Mouse (Mus musculus): ENCODE data around the gene Itpk1. TPM values are rescaled to one million over a fixed set of nuclear protein-coding genes. Genes with fewer than 3 reads are reported as not detected.

Gene Itpk1
- polyA plus RNA-seq, 1 experiment = 324 TPM

DNA sequence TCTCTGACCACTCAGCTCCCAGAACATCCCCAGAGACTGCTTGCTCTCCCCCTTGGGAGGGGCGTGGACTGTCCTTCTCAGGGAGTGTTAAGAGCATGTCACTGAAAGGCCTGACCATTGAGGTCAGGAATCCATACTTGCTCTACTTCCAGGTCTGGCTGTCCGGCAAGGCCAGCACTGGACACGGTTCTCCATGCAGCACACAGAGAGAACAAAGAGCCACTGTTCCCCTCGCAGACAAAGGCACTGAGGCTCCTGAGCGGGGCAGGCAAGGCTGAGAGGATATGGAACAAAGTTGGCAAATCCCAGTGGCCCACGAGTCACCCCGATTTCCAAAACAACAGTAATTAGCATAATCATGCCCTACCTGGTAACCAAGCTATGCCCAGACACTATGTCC lies 77.9 kb downstream of the Itpk1 start:
- H3K36me3 ChIP-seq (ENCODE audit: control insufficient read depth, insufficient read depth, low read length) = peaks cover 10% of the 10 kb centered on the region
- H3K27me3 ChIP-seq (ENCODE audit: control insufficient read depth, insufficient read depth, low read length) = no peaks in the 10 kb centered on the region
- TF ChIP-seq POLR2A (IDR thresholded peaks at IDR 0.05; ENCODE audit: low read depth, low read length) (no peak), CTCF (IDR thresholded peaks at IDR 0.05; ENCODE audit: extremely low read depth, insufficient read length, insufficient replicate concordance, low read depth, low read length) (no peak)
- WGBS = 54% methylated on average over 7 of the region's 7 CpGs
- H3K4me3 ChIP-seq (ENCODE audit: low read depth, low read length) = no peak overlapping the region
- H3K4me1 ChIP-seq (ENCODE audit: control insufficient read depth, insufficient read depth, insufficient read length, low read length) = peaks cover 50% of the 10 kb centered on the region
- H3K27ac ChIP-seq (ENCODE audit: insufficient read depth, low read depth, low read length) = peak overlapping the region; percentile 17; the same call in 1 of the 2 replicates

DNA sequence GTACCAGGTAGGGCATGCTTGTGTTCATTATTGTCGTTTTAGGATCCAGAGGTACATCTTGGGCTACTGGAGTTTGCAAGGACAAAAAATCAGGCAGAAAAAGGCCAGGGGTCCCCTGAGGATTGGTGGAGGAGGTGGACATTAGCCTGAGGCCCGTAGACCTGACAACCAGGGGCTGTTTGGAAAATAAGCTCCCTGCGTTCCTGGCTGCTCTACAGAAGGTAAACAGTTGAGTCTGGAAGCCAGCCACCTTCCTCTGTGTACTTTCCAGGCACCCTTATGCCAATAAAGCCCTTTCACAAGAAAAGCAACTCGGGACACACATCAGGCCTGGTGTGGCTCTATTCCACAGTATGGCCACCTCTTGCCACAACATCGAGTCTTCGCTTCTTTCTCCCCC lies 79.0 kb downstream of the Itpk1 start:
- WGBS = 32% methylated on average over 6 of the region's 6 CpGs
- H3K27ac ChIP-seq (ENCODE audit: insufficient read depth, low read depth, low read length) = peak overlapping the region; percentile 45; the same call in 1 of the 2 replicates

DNA sequence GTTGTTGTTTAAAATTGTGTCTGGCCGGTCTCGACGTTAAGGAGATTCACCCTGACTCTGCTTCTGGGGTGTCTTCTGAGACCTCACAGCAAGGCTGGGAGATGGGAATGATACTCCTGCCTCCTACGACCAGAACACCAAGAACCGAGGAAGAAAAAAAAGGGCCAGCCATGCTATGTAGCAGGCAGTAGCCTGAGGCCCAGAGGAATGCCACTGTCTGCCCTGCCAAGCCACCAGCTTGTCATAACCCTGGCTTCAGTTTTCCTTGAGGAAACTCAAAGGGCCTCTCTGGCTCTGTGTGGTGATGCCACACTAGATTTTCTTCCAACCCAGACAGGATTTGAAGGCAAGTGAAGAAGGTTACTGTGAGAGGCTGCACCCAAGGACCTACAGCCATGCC lies 79.6 kb downstream of the Itpk1 start:
- no peaks in the 10 kb centered on the region for H3K27me3 ChIP-seq (ENCODE audit: control insufficient read depth, insufficient read depth, low read length)
- WGBS = 77% methylated on average over 5 of the region's 5 CpGs
- H3K4me3 ChIP-seq (ENCODE audit: low read depth, low read length) = no peak overlapping the region
- peaks cover 20% of the 10 kb centered on the region for H3K36me3 ChIP-seq (ENCODE audit: control insufficient read depth, insufficient read depth, low read length)
- no peak for TF ChIP-seq POLR2A (IDR thresholded peaks at IDR 0.05; ENCODE audit: low read depth, low read length)
- no peak for TF ChIP-seq CTCF (IDR thresholded peaks at IDR 0.05; ENCODE audit: extremely low read depth, insufficient read length, insufficient replicate concordance, low read depth, low read length)
- H3K4me1 ChIP-seq (ENCODE audit: control insufficient read depth, insufficient read depth, insufficient read length, low read length) = peaks cover 55% of the 10 kb centered on the region
- H3K27ac ChIP-seq (ENCODE audit: insufficient read depth, low read depth, low read length) = peak overlapping the region; percentile 45

More for the DNA sequence above, 79.0 kb downstream of the Itpk1 start:
- H3K36me3 ChIP-seq (ENCODE audit: control insufficient read depth, insufficient read depth, low read length) = peaks cover 20% of the 10 kb centered on the region
- H3K4me3 ChIP-seq (ENCODE audit: low read depth, low read length) = no peak overlapping the region
- peaks cover 50% of the 10 kb centered on the region for H3K4me1 ChIP-seq (ENCODE audit: control insufficient read depth, insufficient read depth, insufficient read length, low read length)
- TF ChIP-seq CTCF (IDR thresholded peaks at IDR 0.05; ENCODE audit: extremely low read depth, insufficient read length, insufficient replicate concordance, low read depth, low read length) = no peak
- TF ChIP-seq POLR2A (IDR thresholded peaks at IDR 0.05; ENCODE audit: low read depth, low read length) = no peak
- no peaks in the 10 kb centered on the region for H3K27me3 ChIP-seq (ENCODE audit: control insufficient read depth, insufficient read depth, low read length)

DNA sequence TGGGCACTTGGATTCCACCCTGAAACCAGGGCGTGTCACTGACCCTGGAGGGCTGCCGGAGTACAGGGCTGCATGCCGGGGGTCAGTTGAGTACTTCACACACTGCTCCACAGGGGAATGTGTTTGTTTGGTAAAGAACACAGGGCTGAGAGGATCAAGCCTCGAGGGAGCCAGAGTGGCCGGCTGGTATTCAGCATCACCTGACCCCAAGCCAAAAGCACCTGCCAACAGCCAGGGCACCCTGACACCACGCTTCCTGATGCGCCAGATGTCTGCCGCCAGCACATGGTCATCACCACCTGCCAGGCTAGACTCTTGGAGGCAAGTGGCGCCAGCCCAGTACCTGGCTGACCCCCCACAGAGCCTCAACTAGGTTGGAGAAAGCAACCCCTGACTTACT lies 80.9 kb downstream of the Itpk1 start:
- Histone ChIP-seq H3K4me1 (ENCODE audit: control insufficient read depth, insufficient read depth, insufficient read length, low read length) (peaks cover 63% of the 10 kb centered on the region), H3K36me3 (ENCODE audit: control insufficient read depth, insufficient read depth, low read length) (peaks cover 20% of the 10 kb centered on the region), H3K4me3 (ENCODE audit: low read depth, low read length) (no peak overlapping the region), H3K27ac (ENCODE audit: insufficient read depth, low read depth, low read length) (peak overlapping the region; percentile 99; the same call in 1 of the 2 replicates), H3K27me3 (ENCODE audit: control insufficient read depth, insufficient read depth, low read length) (no peaks in the 10 kb centered on the region)
- 61% methylated on average over 9 of the region's 9 CpGs for WGBS
- no peak for TF ChIP-seq POLR2A (IDR thresholded peaks at IDR 0.05; ENCODE audit: low read depth, low read length)
- TF ChIP-seq CTCF (IDR thresholded peaks at IDR 0.05; ENCODE audit: extremely low read depth, insufficient read length, insufficient replicate concordance, low read depth, low read length) = no peak

DNA sequence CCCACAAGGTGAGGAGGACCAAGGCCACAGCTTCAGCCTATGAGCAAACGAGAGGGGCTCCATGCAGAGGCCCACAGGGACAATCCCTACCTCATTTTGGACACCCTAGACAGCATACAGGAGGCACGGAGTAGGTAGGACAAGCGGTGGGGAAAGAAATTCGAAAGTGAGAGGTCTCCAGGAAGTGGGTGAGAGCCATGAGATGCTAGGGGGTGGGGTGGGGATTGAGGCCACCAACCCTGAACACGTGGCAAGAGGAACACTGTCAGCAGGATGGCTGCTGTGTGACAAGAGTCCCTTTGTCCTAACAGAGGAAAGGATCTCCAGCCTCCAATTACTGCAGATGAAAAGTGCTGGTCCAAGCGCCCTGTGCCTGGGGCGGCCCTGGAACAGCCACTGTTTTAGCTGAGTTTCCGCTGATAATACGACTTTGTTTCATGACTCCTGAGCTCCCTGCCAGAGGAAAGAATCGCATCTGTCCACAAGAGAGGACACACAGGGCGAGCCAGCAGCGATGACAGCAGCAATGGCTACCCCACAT lies 82.4 kb downstream of the Itpk1 start:
- Histone ChIP-seq H3K27ac (ENCODE audit: insufficient read depth, low read depth, low read length) (peak overlapping the region; percentile 99), H3K27me3 (ENCODE audit: control insufficient read depth, insufficient read depth, low read length) (no peaks in the 10 kb centered on the region), H3K4me3 (ENCODE audit: low read depth, low read length) (no peak overlapping the region), H3K36me3 (ENCODE audit: control insufficient read depth, insufficient read depth, low read length) (peaks cover 20% of the 10 kb centered on the region), H3K4me1 (ENCODE audit: control insufficient read depth, insufficient read depth, insufficient read length, low read length) (peaks cover 73% of the 10 kb centered on the region)
- WGBS = 40% methylated on average over 12 of the region's 12 CpGs
- no peak for TF ChIP-seq POLR2A (IDR thresholded peaks at IDR 0.05; ENCODE audit: low read depth, low read length)
- TF ChIP-seq CTCF (IDR thresholded peaks at IDR 0.05; ENCODE audit: extremely low read depth, insufficient read length, insufficient replicate concordance, low read depth, low read length) = no peak

DNA sequence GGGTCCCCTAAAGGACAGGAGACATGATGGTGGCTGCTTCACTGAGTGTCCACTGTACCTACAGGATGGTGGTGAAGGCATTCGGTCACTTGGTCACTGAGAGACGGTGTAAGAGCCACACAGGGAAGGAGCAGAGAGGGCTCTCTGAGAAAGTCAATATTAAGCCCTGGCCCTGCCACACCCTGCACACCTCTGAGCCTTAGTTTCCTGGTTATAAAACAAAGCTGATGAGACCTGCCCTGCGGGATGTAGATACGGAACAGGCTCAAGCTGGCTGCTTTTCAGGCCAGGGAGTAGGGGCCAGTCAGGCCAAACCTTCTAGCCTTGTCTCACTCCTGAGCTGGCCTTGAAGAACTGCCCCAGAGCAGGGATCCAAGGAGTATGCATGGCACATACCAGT lies 82.9 kb downstream of the Itpk1 start:
- H3K27me3 ChIP-seq (ENCODE audit: control insufficient read depth, insufficient read depth, low read length) = no peaks in the 10 kb centered on the region
- H3K4me1 ChIP-seq (ENCODE audit: control insufficient read depth, insufficient read depth, insufficient read length, low read length) = peaks cover 77% of the 10 kb centered on the region
- peak overlapping the region; percentile 99 for H3K27ac ChIP-seq (ENCODE audit: insufficient read depth, low read depth, low read length)
- no peak overlapping the region for H3K4me3 ChIP-seq (ENCODE audit: low read depth, low read length)
- 27% methylated on average over 4 of the region's 4 CpGs for WGBS
- peaks cover 20% of the 10 kb centered on the region for H3K36me3 ChIP-seq (ENCODE audit: control insufficient read depth, insufficient read depth, low read length)
- TF ChIP-seq CTCF (IDR thresholded peaks at IDR 0.05; ENCODE audit: extremely low read depth, insufficient read length, insufficient replicate concordance, low read depth, low read length) (no peak), POLR2A (IDR thresholded peaks at IDR 0.05; ENCODE audit: low read depth, low read length) (no peak)

DNA sequence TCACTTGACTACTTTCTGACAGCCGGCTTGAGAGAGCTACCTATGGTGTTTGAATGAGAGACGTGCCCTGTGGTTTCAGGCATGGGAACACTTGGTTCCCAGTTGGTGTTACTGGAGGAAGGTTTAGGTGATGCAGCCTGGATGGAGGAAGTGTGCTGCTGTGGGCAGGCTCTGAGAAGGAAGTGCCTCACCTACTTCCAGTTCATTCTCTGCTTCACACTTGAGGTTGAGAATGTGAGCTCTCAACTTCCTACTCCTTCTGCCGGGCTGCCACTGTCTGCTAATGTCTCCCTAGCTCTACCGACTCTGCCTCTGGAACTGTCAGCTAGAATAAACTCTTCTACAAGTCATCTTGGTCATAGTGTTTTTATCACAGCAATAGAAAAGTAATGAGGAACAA lies 83.5 kb downstream of the Itpk1 start:
- peaks cover 80% of the 10 kb centered on the region for H3K4me1 ChIP-seq (ENCODE audit: control insufficient read depth, insufficient read depth, insufficient read length, low read length)
- TF ChIP-seq POLR2A (IDR thresholded peaks at IDR 0.05; ENCODE audit: low read depth, low read length) (no peak), CTCF (IDR thresholded peaks at IDR 0.05; ENCODE audit: extremely low read depth, insufficient read length, insufficient replicate concordance, low read depth, low read length) (no peak)
- 59% methylated on average over 4 of the region's 4 CpGs for WGBS

More for the DNA sequence above, 83.5 kb downstream of the Itpk1 start:
- no peak overlapping the region for H3K4me3 ChIP-seq (ENCODE audit: low read depth, low read length)
- no peaks in the 10 kb centered on the region for H3K27me3 ChIP-seq (ENCODE audit: control insufficient read depth, insufficient read depth, low read length)
- peak overlapping the region; percentile 99 for H3K27ac ChIP-seq (ENCODE audit: insufficient read depth, low read depth, low read length)
- peaks cover 20% of the 10 kb centered on the region for H3K36me3 ChIP-seq (ENCODE audit: control insufficient read depth, insufficient read depth, low read length)

All from small intestine, adult 2 months (tissue).